Mouse (Mus musculus) hematopoietic multipotent progenitor cell, adult 10-12 weeks (in vitro differentiated cells): ENCODE measurements around the gene 1700029P11Rik. TPM values are rescaled to one million over a fixed set of nuclear protein-coding genes. Genes with fewer than 3 reads are reported as not detected.

Source experiments
- polyA plus RNA-seq: library from polyadenylated mRNA; stranded (reverse); fragments of >175 nt; gene quantifications from 2 replicates; pipeline ENCODE4 v1.2.3, GENCODE M21; 2012; ENCODE audit warnings: low replicate concordance

1700029P11Rik gene
- polyA plus RNA-seq = not detected in 2 replicates

DNA sequence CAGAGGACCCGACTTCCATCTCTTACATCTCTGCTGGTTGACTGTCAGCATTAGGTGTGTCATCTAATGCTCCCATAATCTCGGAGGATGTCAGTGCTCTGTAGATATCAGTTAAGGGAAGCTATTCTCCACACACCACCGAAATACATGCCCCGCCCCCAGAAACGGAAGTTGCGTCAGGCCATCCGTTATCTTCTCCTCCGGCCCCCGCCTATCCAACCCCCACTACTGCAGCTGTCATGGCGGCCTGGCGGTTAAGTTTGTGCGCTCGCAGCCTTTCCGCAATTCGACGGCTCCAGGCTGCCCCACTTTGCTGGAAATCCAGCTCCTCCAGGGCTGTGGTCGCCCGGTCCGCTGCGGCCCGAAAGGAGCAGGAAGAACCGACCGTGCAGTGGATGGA, at the start of gene 1700029P11Rik:
Gene 1700029P11Rik, plus strand, starts transcription at position 220 of the 400 bp plus-strand sequence.

DNA sequence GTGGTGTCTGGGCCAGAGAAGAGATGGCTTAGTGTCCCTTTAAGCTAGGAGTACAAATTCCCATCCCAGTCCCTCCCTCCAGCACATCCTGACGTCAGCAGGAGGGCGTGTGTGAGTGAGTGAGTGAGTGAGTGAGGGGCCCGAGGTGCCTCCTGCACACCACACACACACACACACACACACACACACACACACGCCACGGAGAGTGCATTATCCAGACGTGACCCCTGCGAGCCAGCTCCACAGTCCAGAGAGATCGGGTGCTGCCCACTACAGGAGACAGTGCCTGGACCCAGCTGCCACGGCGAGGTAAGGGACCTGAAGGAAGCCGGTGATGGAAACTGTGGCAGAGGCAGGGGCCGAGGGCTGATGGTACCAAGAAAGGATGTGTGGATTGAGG, 43.7 kb upstream of the 1700029P11Rik start, which contains the start of gene Csdc2:
Gene Csdc2, plus strand, starts transcription at position 81 of the 400 bp plus-strand sequence.

DNA sequence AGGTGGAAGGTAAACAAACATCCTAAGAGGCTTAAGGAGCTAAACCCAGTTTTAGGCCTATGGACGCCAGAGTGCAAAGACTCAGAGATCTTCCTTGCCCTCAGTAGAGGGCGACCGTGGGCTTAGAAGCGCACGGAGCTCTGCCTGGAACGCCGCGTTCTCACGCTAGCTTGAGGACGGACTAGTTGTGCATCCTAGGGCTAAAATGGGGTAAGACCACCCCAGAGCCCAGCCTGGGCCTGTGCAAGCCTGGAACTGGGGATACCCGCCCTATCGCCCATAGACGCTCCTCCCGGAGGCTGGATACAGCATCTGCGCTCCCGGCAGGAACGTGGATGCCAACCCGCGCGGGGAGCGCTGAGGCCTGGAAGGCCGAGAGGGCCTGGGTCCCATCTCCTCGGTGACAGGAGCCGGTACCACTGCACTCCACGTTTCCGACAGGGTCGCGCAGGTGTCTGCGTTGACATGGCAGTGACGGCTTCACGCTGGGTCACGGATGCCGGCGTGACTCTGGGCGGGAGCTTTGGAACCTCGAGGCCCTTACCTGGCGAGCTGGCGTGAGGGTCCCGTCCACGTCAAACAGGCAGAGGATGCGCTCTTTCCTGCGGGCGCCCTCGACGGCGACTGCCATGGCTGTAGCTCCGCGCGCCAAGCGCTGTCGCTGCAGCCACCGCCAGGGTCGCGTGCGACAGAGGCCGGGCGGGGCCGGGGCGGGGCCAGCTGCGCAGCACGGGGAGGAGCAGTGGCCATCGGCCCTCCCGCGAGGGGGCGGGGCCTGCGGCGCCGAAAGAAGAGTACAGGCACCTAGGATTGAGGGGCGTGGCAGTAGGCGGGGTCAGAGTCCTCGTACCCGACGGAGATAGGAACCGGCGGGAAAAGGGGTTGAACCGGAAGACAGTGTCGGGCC, 19.9 kb upstream of the 1700029P11Rik start, which contains the start of gene Pmm1:
Gene Pmm1, minus strand, starts transcription at position 760 of the 907 bp plus-strand sequence.

GRCm38 (mm10) chr15:81987646-81988045, 7.3 kb downstream of the 1700029P11Rik start, which contains the start of gene Xrcc6:
Gene Xrcc6 (plus strand): TSS chr15:81987835.

Other genes with a start within 250 kb of the 1700029P11Rik start
- gene Zc3h7b, start 235.5 kb upstream of the 1700029P11Rik start, polyA plus RNA-seq = 33.5 and 48.1 TPM in 2 replicates
- gene Rangap1, start 235.0 kb upstream of the 1700029P11Rik start, polyA plus RNA-seq = 92.8 and 163 TPM in 2 replicates
- gene Tef, start 178.1 kb upstream of the 1700029P11Rik start, polyA plus RNA-seq = 27.1 and 77.8 TPM in 2 replicates
- gene Tob2, start 121.7 kb upstream of the 1700029P11Rik start, polyA plus RNA-seq = 109 and 267 TPM in 2 replicates
- 3.0 and 6.6 TPM in 2 replicates for gene Phf5a, start 108.6 kb upstream of the 1700029P11Rik start, polyA plus RNA-seq
- gene Aco2, start 108.2 kb upstream of the 1700029P11Rik start, polyA plus RNA-seq = 92.0 and 94.8 TPM in 2 replicates
- 16.6 and 37.4 TPM in 2 replicates for gene Polr3h, start 54.3 kb upstream of the 1700029P11Rik start, polyA plus RNA-seq
- gene Csdc2, start 43.8 kb upstream of the 1700029P11Rik start, polyA plus RNA-seq = 0.39 and 0.89 TPM in 2 replicates
- gene Pmm1, start 19.6 kb upstream of the 1700029P11Rik start, polyA plus RNA-seq = 26.9 and 27.3 TPM in 2 replicates
- gene Xrcc6, start 7.3 kb downstream of the 1700029P11Rik start, polyA plus RNA-seq = 5.0 and 6.1 TPM in 2 replicates
- gene Desi1, start 53.3 kb downstream of the 1700029P11Rik start, polyA plus RNA-seq = 43.0 and 47.0 TPM in 2 replicates
- gene Snu13, start 67.1 kb downstream of the 1700029P11Rik start, polyA plus RNA-seq = 7.1 and 99.6 TPM in 2 replicates
- 0.03 TPM in 1 of 2 replicates, not detected in the other for gene 4930407I10Rik, start 78.6 kb downstream of the 1700029P11Rik start, polyA plus RNA-seq
- not detected in 2 replicates for gene Mei1, start 89.5 kb downstream of the 1700029P11Rik start, polyA plus RNA-seq
- gene Ccdc134, start 147.4 kb downstream of the 1700029P11Rik start, polyA plus RNA-seq = 7.4 and 30.9 TPM in 2 replicates
- 411 and 943 TPM in 2 replicates for gene Srebf2, start 166.6 kb downstream of the 1700029P11Rik start, polyA plus RNA-seq
- gene Shisa8, start 232.3 kb downstream of the 1700029P11Rik start, polyA plus RNA-seq = 20.6 and 47.5 TPM in 2 replicates
- gene Tnfrsf13c, start 243.8 kb downstream of the 1700029P11Rik start, polyA plus RNA-seq = 331 and 554 TPM in 2 replicates